Comparison of ENCODE assay signal across 27 mouse cellular contexts in the genomic region with DNA sequence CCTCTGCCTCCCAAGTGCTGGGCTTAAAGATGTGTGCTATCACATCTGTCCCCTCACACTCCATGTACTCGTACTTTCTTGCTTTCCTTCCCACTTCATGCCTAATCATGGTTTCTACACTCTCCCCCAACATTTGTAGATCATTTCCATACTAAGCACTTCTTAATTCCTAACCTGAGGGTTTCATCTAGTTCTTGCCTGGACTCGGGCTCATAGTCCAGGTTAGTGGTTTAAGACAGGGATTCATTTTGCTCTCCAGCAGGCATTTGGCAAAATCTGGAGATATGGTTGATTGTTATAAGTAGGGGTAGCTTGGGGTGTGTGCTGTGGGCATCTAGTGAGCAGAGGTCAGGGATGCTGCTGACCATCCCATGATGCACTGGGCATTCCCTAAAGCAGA.
"Had no signal": no experiment of that assay in that cellular context is flagged by ENCODE, and none has a peak within 500 bp of the region (broad histone marks: within the 10 kb centered on the region; RNA-seq: fewer than 3 reads in every experiment).

No protein-coding gene starts in this region.

- H3K36me3 ChIP-seq: embryonic facial prominence, embryonic 10.5 days; embryonic facial prominence, embryonic 12.5 days; embryonic facial prominence, embryonic 13.5 days; embryonic facial prominence, embryonic 15.5 days; forebrain, embryonic 10.5 days; forebrain, embryonic 12.5 days; forebrain, embryonic 15.5 days had no signal

- H3K4me3 ChIP-seq: embryonic facial prominence, embryonic 10.5 days; embryonic facial prominence, embryonic 12.5 days; embryonic facial prominence, embryonic 13.5 days; embryonic facial prominence, embryonic 15.5 days; erythroblast, embryonic 14.5 days; forebrain, embryonic 10.5 days; forebrain, embryonic 12.5 days; forebrain, embryonic 13.5 days; forebrain, embryonic 15.5 days; gastrocnemius, adult 2 months had no signal

- H3K27ac ChIP-seq: embryonic facial prominence, embryonic 10.5 days; embryonic facial prominence, embryonic 12.5 days; embryonic facial prominence, embryonic 13.5 days; embryonic facial prominence, embryonic 15.5 days; forebrain, embryonic 10.5 days; forebrain, embryonic 12.5 days; forebrain, embryonic 13.5 days; forebrain, embryonic 15.5 days; gastrocnemius, adult 2 months had no signal

- H3K27me3 ChIP-seq: embryonic facial prominence, embryonic 12.5 days; embryonic facial prominence, embryonic 13.5 days; embryonic facial prominence, embryonic 15.5 days; forebrain, embryonic 12.5 days; forebrain, embryonic 13.5 days; forebrain, embryonic 15.5 days had no signal

- H3K9me3 ChIP-seq: embryonic facial prominence, embryonic 10.5 days; embryonic facial prominence, embryonic 12.5 days; embryonic facial prominence, embryonic 13.5 days; embryonic facial prominence, embryonic 15.5 days; forebrain, embryonic 10.5 days; forebrain, embryonic 12.5 days; forebrain, embryonic 13.5 days; forebrain, embryonic 15.5 days had no signal

- DNase-seq: cerebellum, adult 18-20 months; cerebellum, adult 2 months; cerebellum, adult 8-10 months; cerebellum, adult 9-10 months; cerebellum, adult 9-11 months; cerebellum, postnatal 14 days; cerebellum, postnatal 25 days; cerebellum, postnatal 36 days; embryo, embryonic 11 days; forebrain, postnatal 0 days; gastrocnemius, adult 2 months; gastrocnemius, postnatal 10 days; gastrocnemius, postnatal 14 days; gastrocnemius, postnatal 25 days; gastrocnemius, postnatal 36 days; heart, adult 11 months had no signal

- ATAC-seq: forebrain, embryonic 13.5 days; forebrain, embryonic 14.5 days; forebrain, embryonic 15.5 days; forebrain, embryonic 16.5 days; forebrain, postnatal 0 days had no signal

- H3K4me2 ChIP-seq: embryonic facial prominence, embryonic 12.5 days; embryonic facial prominence, embryonic 13.5 days; embryonic facial prominence, embryonic 15.5 days; forebrain, embryonic 12.5 days; forebrain, embryonic 13.5 days; forebrain, embryonic 15.5 days had no signal

- H3K9ac ChIP-seq: embryonic facial prominence, embryonic 12.5 days; embryonic facial prominence, embryonic 13.5 days; embryonic facial prominence, embryonic 15.5 days; forebrain, embryonic 12.5 days; forebrain, embryonic 13.5 days; forebrain, embryonic 15.5 days; forebrain, postnatal 0 days had no signal

- H3K4me1 ChIP-seq: embryonic facial prominence, embryonic 10.5 days; forebrain, embryonic 10.5 days; forebrain, embryonic 12.5 days; forebrain, embryonic 13.5 days; forebrain, embryonic 15.5 days had no signal
